Mouse (Mus musculus) heart, adult 8-10 months (tissue): ENCODE results near the gene Vmn1r39. TPM values are rescaled to one million over a fixed set of nuclear protein-coding genes. Genes with fewer than 3 reads are reported as not detected.
"Not testable (repeated sequence)": the region's sequence is repeated elsewhere in the genome, so short reads cannot be mapped to it uniquely, and the experiment has no call there.

Source experiments
- DNase-seq: peaks from one replicate; pipeline ENCODE4 v3.0.0; 2022; ENCODE audit warnings: low spot score
- total RNA-seq, 4 experiments: library from RNA; stranded (reverse); gene quantifications; 2 replicates each; pipeline ENCODE4 v1.2.4; 2022

Gene Vmn1r39
- not detected for total RNA-seq

DNA sequence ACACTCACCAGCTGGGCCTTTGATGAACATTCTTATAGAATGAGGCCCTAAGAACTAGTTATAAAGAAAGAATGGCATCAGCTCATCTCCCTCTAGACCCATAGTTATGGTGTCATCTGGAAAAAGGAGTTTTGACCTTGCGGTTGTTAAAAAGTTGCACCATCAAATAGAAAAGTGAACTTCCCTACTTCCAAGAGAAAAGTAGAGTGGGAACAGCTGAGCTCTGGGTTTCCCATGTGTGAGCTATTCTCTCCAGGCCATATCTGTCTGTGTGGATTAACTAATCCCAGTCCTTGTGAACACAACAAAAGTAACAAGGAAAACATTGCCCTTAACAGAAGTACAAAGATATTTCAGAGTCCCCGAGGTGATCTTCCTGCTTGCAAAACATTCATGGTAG is at the start of gene Vmn1r39:
Gene Vmn1r39, minus strand, starts transcription at position 101 of the 400 bp plus-strand sequence.
- DNase-seq: no peak

DNA sequence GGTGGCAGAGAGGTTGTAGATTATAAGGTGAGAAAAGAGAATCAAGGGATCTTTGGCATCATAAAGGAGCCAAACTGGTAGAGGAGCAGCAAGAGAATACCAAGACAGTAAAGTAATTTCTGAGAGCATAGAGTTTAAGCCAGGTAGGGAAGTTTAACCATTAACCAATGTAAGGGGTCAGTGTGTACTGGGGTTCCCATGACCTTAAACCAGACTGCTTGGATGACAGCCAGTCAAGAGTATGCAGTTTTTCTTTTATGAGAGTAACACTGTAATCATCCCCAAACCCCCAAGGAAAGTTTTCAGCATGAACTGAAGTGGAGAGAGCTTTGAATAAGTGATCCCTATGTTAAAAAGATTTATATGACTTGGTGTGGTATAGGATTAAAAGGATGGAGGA is 49.0 kb upstream of the Vmn1r39 start:
- DNase-seq: no peak

DNA sequence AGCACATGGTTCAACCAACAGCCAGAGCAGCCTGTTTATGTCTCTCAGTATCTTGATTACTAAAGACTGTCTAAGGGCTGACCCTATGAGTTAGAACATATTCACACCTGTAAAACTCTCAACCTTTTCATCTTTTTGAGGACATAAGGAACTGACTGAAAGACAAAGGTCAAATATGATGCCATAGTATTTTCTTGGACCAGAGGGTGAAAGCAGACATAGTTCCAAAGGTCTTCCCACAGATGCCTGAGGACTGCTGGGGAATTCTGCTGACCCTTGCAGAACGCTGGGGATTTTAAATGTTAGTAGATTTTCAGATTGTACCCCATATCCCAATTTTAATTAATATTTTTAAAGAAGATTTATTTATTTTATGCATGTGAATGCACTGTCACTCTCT is 47.9 kb upstream of the Vmn1r39 start:
- no peak for DNase-seq

DNA sequence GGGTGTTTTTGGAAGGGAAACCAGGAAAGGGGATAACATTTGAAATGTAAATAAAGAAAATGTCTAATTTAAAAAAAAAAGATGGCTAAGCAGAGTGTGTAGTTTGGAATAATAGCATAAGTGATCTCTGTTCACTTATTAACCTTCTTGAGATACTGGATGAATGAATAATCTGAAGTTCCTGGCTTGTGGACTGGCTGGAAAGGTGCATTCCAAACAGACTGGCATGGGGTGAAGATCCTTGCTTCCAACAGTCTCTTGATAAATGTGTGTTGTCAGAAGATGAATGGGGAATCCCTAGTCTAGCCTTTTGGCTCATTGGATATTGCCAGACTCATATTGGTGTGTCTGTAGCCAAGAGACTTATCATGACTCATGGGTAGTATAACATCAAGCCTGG is 45.8 kb upstream of the Vmn1r39 start:
- no peak for DNase-seq

DNA sequence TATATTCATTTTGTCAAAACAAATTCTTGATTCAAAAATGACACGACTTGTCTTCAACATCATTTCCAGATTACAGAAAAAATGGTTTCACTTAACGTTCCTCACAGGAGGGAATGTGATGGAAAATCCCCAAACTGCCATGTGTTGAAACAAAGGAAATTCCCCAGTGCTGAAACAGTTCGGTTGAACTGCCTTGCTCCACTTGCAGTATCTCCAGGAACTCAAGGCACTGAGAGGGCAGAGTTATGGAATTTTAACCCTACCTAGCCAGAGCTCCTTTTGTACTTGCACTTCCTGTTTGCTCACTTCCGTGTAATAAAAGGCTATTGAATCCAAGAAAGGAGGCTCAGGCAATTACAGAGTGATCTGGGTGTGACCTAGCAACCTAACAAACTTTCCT is 38.5 kb upstream of the Vmn1r39 start:
- no peak for DNase-seq

- DNase-seq: peak; percentile 26
Observed at GRCm38 (mm10) chr6:66840631-66841030, 30.2 kb upstream of the Vmn1r39 start.

- no peak for DNase-seq
Observed at GRCm38 (mm10) chr6:66836932-66837331, 26.5 kb upstream of the Vmn1r39 start.

GRCm38 (mm10) chr6:66806311-66806710 is 4.1 kb downstream of the Vmn1r39 start:
- DNase-seq: no peak

DNA sequence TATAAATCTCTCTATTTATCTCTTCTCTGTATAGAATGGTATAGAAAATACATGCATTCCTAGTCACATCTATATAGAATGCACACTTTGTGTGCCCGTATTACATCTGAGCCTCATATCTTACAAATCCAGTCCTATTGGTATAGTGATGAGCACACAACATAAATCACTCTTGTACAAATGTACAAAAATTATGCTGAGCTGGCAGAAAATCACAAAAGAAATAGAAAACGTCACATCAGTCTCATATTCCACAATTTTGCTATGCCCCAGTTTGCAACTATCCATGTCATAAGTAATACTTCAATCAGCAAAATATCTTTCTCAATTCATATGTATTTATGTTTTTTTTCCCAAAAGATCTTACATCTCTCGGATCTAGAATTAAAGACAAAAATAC is 4.7 kb downstream of the Vmn1r39 start:
- no peak for DNase-seq

GRCm38 (mm10) chr6:66782527-66782926 is 27.9 kb downstream of the Vmn1r39 start, which contains the start of gene Vmn1r38:
Vmn1r38 (minus strand) TSS chr6:66782627.
- DNase-seq: not testable (repeated sequence)

Other genes starting within 250 kb of the Vmn1r39 start
- gene Vmn1r33, start 192.3 kb downstream of the Vmn1r39 start, total RNA-seq: not detected
- not detected for gene Vmn1r34, start 166.7 kb downstream of the Vmn1r39 start, total RNA-seq
- not detected for gene Vmn1r35, start 124.7 kb downstream of the Vmn1r39 start, total RNA-seq
- not detected for gene Vmn1r36, start 91.4 kb downstream of the Vmn1r39 start, total RNA-seq
- not detected for gene Vmn1r37, start 81.2 kb downstream of the Vmn1r39 start, total RNA-seq
- gene Vmn1r38, start 28.0 kb downstream of the Vmn1r39 start, total RNA-seq: not detected
- 10 to 100 TPM; 32.8 to 36.9 (median 34.7) TPM for gene Gng12, start 85.8 kb upstream of the Vmn1r39 start, total RNA-seq
- gene Gadd45a, start 226.8 kb upstream of the Vmn1r39 start, total RNA-seq: 10 to 100 TPM; 13.8 to 30.6 (median 20.8) TPM